Mouse (Mus musculus): ENCODE results near the gene Hnrnpa2b1. TPM values are rescaled to one million over a fixed set of nuclear protein-coding genes. Genes with fewer than 3 reads are reported as not detected.

The Hnrnpa2b1 gene
- polyA plus RNA-seq, 1 experiment from 2014 or later, result 2,304 TPM

GRCm38 (mm10) chr6:51432535-51433397, 36.9 kb downstream of the Hnrnpa2b1 start, which contains the start of gene Nfe2l3:
Nfe2l3 (plus strand) TSS chr6:51432670.
- H3K27me3 ChIP-seq, result peaks cover 35% of the 10 kb centered on the region

GRCm38 (mm10) chr6:51424537-51424936, 45.2 kb downstream of the Hnrnpa2b1 start:
- no peaks in the 10 kb centered on the region for H3K4me1 ChIP-seq
- no peak overlapping the region for H3K4me3 ChIP-seq
- 0 out of 2 replicates have a peak, but pooled peaks cover 5% of the 10 kb centered on the region for H3K9me3 ChIP-seq (replicated peaks)
- 95% methylated on average over 2 of the region's 2 CpGs for WGBS
- no peak for ATAC-seq (ENCODE audit: low FRiP score)
- H3K36me3 ChIP-seq, result no peaks in the 10 kb centered on the region
- no peak overlapping the region for H3K9ac ChIP-seq
- no peak overlapping the region for H3K4me2 ChIP-seq (replicated peaks)
- H3K27ac ChIP-seq, result no peak overlapping the region
- no peaks in the 10 kb centered on the region for H3K27me3 ChIP-seq

More at GRCm38 (mm10) chr6:51432535-51433397, 36.9 kb downstream of the Hnrnpa2b1 start, which contains the start of gene Nfe2l3:
- 1% methylated on average over 70 of the region's 74 CpGs for WGBS
- Histone ChIP-seq H3K4me1 (peaks cover 6% of the 10 kb centered on the region), H3K27ac (no peak within 1 kb of the TSS), H3K9ac (peak within 1 kb of the TSS; percentile 70), H3K4me3 (peak within 1 kb of the TSS; percentile 50), H3K9me3 (replicated peaks) (no peaks in the 10 kb centered on the region), H3K4me2 (replicated peaks) (peak within 1 kb of the TSS; percentile 88), H3K36me3 (no peaks in the 10 kb centered on the region)
- ATAC-seq (ENCODE audit: low FRiP score), result peak; percentile 81

- Histone ChIP-seq H3K9me3 (replicated peaks) (0 out of 2 replicates have a peak, but pooled peaks cover 5% of the 10 kb centered on the region), H3K27me3 (no peaks in the 10 kb centered on the region), H3K4me2 (replicated peaks) (no peak overlapping the region), H3K9ac (no peak overlapping the region), H3K4me1 (no peaks in the 10 kb centered on the region), H3K36me3 (no peaks in the 10 kb centered on the region), H3K4me3 (no peak overlapping the region), H3K27ac (no peak overlapping the region)
- 59% methylated on average over 11 of the region's 11 CpGs for WGBS
- ATAC-seq (ENCODE audit: low FRiP score), result no peak
These were observed 46.1 kb downstream of the Hnrnpa2b1 start for GRCm38 (mm10) chr6:51423466-51424122.

GRCm38 (mm10) chr6:51417306-51417936, 52.3 kb downstream of the Hnrnpa2b1 start:
- no peak overlapping the region for H3K9ac ChIP-seq
- H3K9me3 ChIP-seq (replicated peaks), result peaks cover 5% of the 10 kb centered on the region; the same call in 1 of the 2 replicates
- H3K36me3 ChIP-seq, result no peaks in the 10 kb centered on the region
- ATAC-seq (ENCODE audit: low FRiP score), result no peak
- no peaks in the 10 kb centered on the region for H3K27me3 ChIP-seq
- H3K27ac ChIP-seq, result no peak overlapping the region
- H3K4me2 ChIP-seq (replicated peaks), result no peak overlapping the region
- 92% methylated on average over 4 of the region's 4 CpGs for WGBS
- no peaks in the 10 kb centered on the region for H3K4me1 ChIP-seq
- no peak overlapping the region for H3K4me3 ChIP-seq

- Histone ChIP-seq H3K27ac (no peak overlapping the region), H3K4me2 (replicated peaks) (no peak overlapping the region), H3K9me3 (replicated peaks) (no peaks in the 10 kb centered on the region; the same call in 1 of the 2 replicates), H3K9ac (no peak overlapping the region), H3K4me1 (no peaks in the 10 kb centered on the region), H3K4me3 (no peak overlapping the region), H3K27me3 (no peaks in the 10 kb centered on the region), H3K36me3 (no peaks in the 10 kb centered on the region)
- ATAC-seq (ENCODE audit: low FRiP score), result no peak
- WGBS, result 63% methylated on average over 1 of the region's 1 CpGs
These were observed 53.3 kb downstream of the Hnrnpa2b1 start for GRCm38 (mm10) chr6:51416433-51416832.

Other genes starting within 250 kb of the Hnrnpa2b1 start
- gene Nfe2l3, start 37.2 kb downstream of the Hnrnpa2b1 start, polyA plus RNA-seq (2016; fragmentation: Nextera tagmentation; extraction: Ambion mirVana), result 3.8 and 4.5 TPM in 2 replicates
- 559 and 584 TPM in 2 replicates for gene Cbx3, start 466 bp upstream of the Hnrnpa2b1 start, polyA plus RNA-seq (2016; fragmentation: Nextera tagmentation; extraction: Ambion mirVana)
- 39.7 and 43.1 TPM in 2 replicates for gene Snx10, start 54.0 kb upstream of the Hnrnpa2b1 start, polyA plus RNA-seq (2016; fragmentation: Nextera tagmentation; extraction: Ambion mirVana)